ENCODE assay signal across 11 mouse cellular contexts in the genomic region with DNA sequence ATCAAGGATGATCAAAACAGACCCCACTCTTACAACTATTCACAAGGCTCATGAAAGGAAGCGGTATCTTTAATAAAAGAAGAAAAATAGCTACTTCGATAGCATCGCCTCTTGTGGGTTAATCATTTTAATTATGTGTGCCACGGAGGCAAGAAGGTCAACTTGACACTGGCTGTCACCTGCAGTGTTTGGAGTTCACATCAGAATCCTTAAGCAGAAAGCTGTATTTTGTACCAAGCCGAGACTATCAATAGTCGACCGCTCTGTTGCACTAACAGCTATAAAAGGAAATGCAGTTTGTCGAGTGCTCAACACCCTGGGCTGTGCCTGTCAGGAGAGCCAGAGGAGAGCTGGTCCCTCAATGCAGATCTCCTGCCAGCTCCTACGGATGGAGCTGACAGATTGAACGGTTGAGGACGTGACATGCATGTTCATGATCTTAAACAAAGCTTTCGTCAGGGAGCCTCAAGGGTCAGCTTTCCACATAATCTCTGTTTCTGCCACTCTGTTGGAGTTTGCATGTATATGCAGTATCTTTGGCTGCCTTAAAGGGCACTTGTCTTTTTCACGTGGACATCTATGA.
A peak's percentile ranks its signal among the peaks of the same experiment; 100 is the strongest.
DNase-seq lines count a peak whose midpoint lies in the region; ATAC-seq and TF ChIP-seq lines count a peak whose summit lies in the region.
"Had no signal": no experiment of that assay in that cellular context is flagged by ENCODE, and none has a peak within 500 bp of the region (broad histone marks: within the 10 kb centered on the region; RNA-seq: fewer than 3 reads in every experiment).

No protein-coding gene starts in this region.

- WGBS in heart, embryonic 14.5 days = 31% methylated on average over 13 of the region's 13 CpGs
- WGBS in hindbrain, embryonic 12.5 days = 17% methylated on average over 13 of the region's 13 CpGs
- 62% methylated on average over 13 of the region's 13 CpGs for WGBS in midbrain, embryonic 10.5 days

- no peak for DNase-seq in heart, adult 8-10 months (ENCODE audit: low spot score)
- peak; percentile 55 for DNase-seq in midbrain, embryonic 10.5 days (ENCODE audit: low spot score)
- DNase-seq in adrenal gland, adult 8-10 months = no peak
- DNase-seq in ovary, postnatal 14 days (ENCODE audit: low spot score) = no peak
- DNase-seq in adrenal gland, adult 18-20 months (ENCODE audit: low spot score in 2 of 2) = no peak
- DNase-seq: adrenal gland, adult 2 months had no signal

- peak; percentile 82 for ATAC-seq in heart, embryonic 14.5 days (ENCODE audit: insufficient number of reproducible peaks, insufficient read depth, low FRiP score, low read depth)
- ATAC-seq in hindbrain, embryonic 12.5 days (ENCODE audit: low FRiP score) = peak; percentile 93

- H3K27ac ChIP-seq in heart, embryonic 14.5 days (replicated peaks in 1 of 2; ENCODE audit: control insufficient read depth in 1 of 2, insufficient read depth in 1 of 2, low read depth in 2 of 2, low read length in 2 of 2) = no peak overlapping the region
- H3K27ac ChIP-seq in cortical plate, adult 2 months (ENCODE audit: insufficient read depth, low read length) = peak overlapping the region; percentile 26; the same call in 1 of the 2 replicates
- H3K27ac ChIP-seq in hindbrain, embryonic 12.5 days = peak overlapping the region; percentile 87
- peak overlapping the region; percentile 76 for H3K27ac ChIP-seq in midbrain, embryonic 10.5 days (replicated peaks)
- H3K27ac ChIP-seq: macrophage had no signal

- no peaks in the 10 kb centered on the region; a peak in 1 of 4 replicates for H3K4me1 ChIP-seq in heart, embryonic 14.5 days (ENCODE audit: control insufficient read depth in 2 of 2, insufficient read depth in 2 of 2, low read length in 2 of 2)
- H3K4me1 ChIP-seq in cortical plate, adult 2 months (ENCODE audit: control insufficient read depth, insufficient read depth, low read length) = peaks cover 11% of the 10 kb centered on the region; the same call in 1 of the 2 replicates
- H3K4me1 ChIP-seq in hindbrain, embryonic 12.5 days = peaks cover 40% of the 10 kb centered on the region
- peaks cover 50% of the 10 kb centered on the region for H3K4me1 ChIP-seq in midbrain, embryonic 10.5 days

- peaks cover 48% of the 10 kb centered on the region for H3K27me3 ChIP-seq in heart, embryonic 14.5 days (ENCODE audit: control insufficient read depth, insufficient read depth, low read length)
- no peaks in the 10 kb centered on the region for H3K27me3 ChIP-seq in hindbrain, embryonic 12.5 days
- no peaks in the 10 kb centered on the region for H3K27me3 ChIP-seq in midbrain, embryonic 10.5 days (ENCODE audit: low read depth, poor library complexity, severe bottlenecking)

- H3K9ac ChIP-seq in heart, embryonic 14.5 days (ENCODE audit: low read length) = no peak overlapping the region
- H3K9ac ChIP-seq in hindbrain, embryonic 12.5 days = no peak overlapping the region

- H3K4me2 ChIP-seq in heart, embryonic 14.5 days (ENCODE audit: low read length) = peak overlapping the region; percentile 28
- peak overlapping the region; percentile 17 for H3K4me2 ChIP-seq in hindbrain, embryonic 12.5 days (replicated peaks)

- no peak for TF ChIP-seq POLR2A in cortical plate, adult 2 months (IDR thresholded peaks at IDR 0.05; ENCODE audit: extremely low read depth, insufficient read depth, low read length)

- TF ChIP-seq CTCF in cortical plate, adult 2 months (IDR thresholded peaks at IDR 0.05; ENCODE audit: extremely low read depth, insufficient read depth, low read length) = no peak

- no peaks in the 10 kb centered on the region for H3K36me3 ChIP-seq in heart, embryonic 14.5 days (ENCODE audit: control insufficient read depth, insufficient read depth, low read length)
- no peaks in the 10 kb centered on the region for H3K36me3 ChIP-seq in hindbrain, embryonic 12.5 days
- H3K36me3 ChIP-seq in midbrain, embryonic 10.5 days = no peaks in the 10 kb centered on the region

- no peak overlapping the region for H3K4me3 ChIP-seq in heart, embryonic 14.5 days (ENCODE audit: control insufficient read depth in 1 of 2, insufficient read depth in 1 of 2, low read depth in 1 of 2, low read length in 2 of 2)
- no peak overlapping the region for H3K4me3 ChIP-seq in cortical plate, adult 2 months (ENCODE audit: insufficient read depth, low read length)
- no peak overlapping the region for H3K4me3 ChIP-seq in hindbrain, embryonic 12.5 days
- H3K4me3 ChIP-seq in midbrain, embryonic 10.5 days = no peak overlapping the region
- H3K4me3 ChIP-seq: erythroblast, embryonic 14.5 days had no signal

- H3K9me3 ChIP-seq in heart, embryonic 14.5 days (ENCODE audit: control insufficient read depth, low read length) = no peaks in the 10 kb centered on the region
- no peaks in the 10 kb centered on the region for H3K9me3 ChIP-seq in hindbrain, embryonic 12.5 days (replicated peaks)
- no peaks in the 10 kb centered on the region for H3K9me3 ChIP-seq in midbrain, embryonic 10.5 days (replicated peaks)

Comparison
In these comparisons a context has a peak if more than half of its experiments do, and no peak if none do; other contexts are left out.
1. H3K27ac ChIP-seq: peak in cortical plate, adult 2 months (single experiment), hindbrain, embryonic 12.5 days (single experiment) and midbrain, embryonic 10.5 days (single experiment); none in heart, embryonic 14.5 days (0 of 2).